Mouse (Mus musculus) embryonic facial prominence, embryonic 14.5 days (tissue): ENCODE results near the gene Apol6. TPM values are rescaled to one million over a fixed set of nuclear protein-coding genes. Genes with fewer than 3 reads are reported as not detected.
A peak's percentile ranks its signal among the peaks of the same experiment; 100 is the strongest.

Experiments
- ATAC-seq: fragments of 200-750 bp; cut with Nextera tagmentation; 2 replicates; pipeline ENCODE4 v1.8.0; 2017; ENCODE audit warnings: low read depth, moderate number of reproducible peaks, moderate TSS enrichment
- DNase-seq: peaks from one replicate; pipeline ENCODE4 v3.0.0-alpha.2; 2015; ENCODE audit warnings: low spot score
- H3K27ac ChIP-seq: fragments of 300-500 bp; sonication (generic); replicated peaks from 2 replicates; pipeline ENCODE4 v1.5.1; 2014; ENCODE audit warnings: low read depth, mild to moderate bottlenecking, low read length, moderate library complexity
- H3K27me3 ChIP-seq: fragments of 300-500 bp; sonication (generic); replicated peaks from 2 replicates; pipeline ENCODE4 v1.6.1; 2014; ENCODE audit warnings: low read length; ENCODE audit not compliant: control insufficient read depth, insufficient read depth
- H3K36me3 ChIP-seq: fragments of 300-500 bp; sonication (generic); 2 replicates; pipeline ENCODE4 v1.6.1; 2014; ENCODE audit warnings: low read length, mixed read lengths; ENCODE audit not compliant: control insufficient read depth, insufficient read depth
- H3K4me1 ChIP-seq: fragments of 300-500 bp; sonication (generic); 2 replicates; pipeline ENCODE4 v1.6.1; 2014; ENCODE audit warnings: antibody characterized with exemption, low read length; ENCODE audit not compliant: control insufficient read depth, insufficient read depth
- H3K4me2 ChIP-seq: fragments of 300-500 bp; sonication (generic); 2 replicates; pipeline ENCODE4 v1.6.1; 2014; ENCODE audit warnings: low read depth, mild to moderate bottlenecking, low read length, moderate library complexity, mixed read lengths
- H3K4me3 ChIP-seq: fragments of 300-500 bp; sonication (generic); 2 replicates; pipeline ENCODE4 v1.5.1; 2014; ENCODE audit warnings: low read depth, mild to moderate bottlenecking, low read length
- H3K9ac ChIP-seq: fragments of 300-500 bp; sonication (generic); 2 replicates; pipeline ENCODE4 v1.6.1; 2014; ENCODE audit warnings: low read depth, mild to moderate bottlenecking, low read length, moderate library complexity, mixed read lengths
- H3K9me3 ChIP-seq: fragments of 300-500 bp; sonication (generic); 2 replicates; pipeline ENCODE4 v1.6.1; 2016; ENCODE audit warnings: low read length; ENCODE audit not compliant: control insufficient read depth
- WGBS: fragments of 180-500 bp; shearing (Covaris S2); extraction: QIAGEN DNeasy Blood & Tissue Kit; methylation state at CpG from one replicate; pipeline ENCODE4 v1.1.7; 2014; 5-methylcytosine and 5-hydroxymethylcytosine counted together
- polyA plus RNA-seq: library from polyadenylated mRNA; unstranded; fragments of >200 nt; fragmentation: Nextera tagmentation; extraction: Ambion mirVana; gene quantifications from 2 replicates; pipeline ENCODE4 v1.2.1, GENCODE M21; 2014

Gene Apol6
- polyA plus RNA-seq, 1 experiment from 2014 or later = 0.21 TPM

DNA sequence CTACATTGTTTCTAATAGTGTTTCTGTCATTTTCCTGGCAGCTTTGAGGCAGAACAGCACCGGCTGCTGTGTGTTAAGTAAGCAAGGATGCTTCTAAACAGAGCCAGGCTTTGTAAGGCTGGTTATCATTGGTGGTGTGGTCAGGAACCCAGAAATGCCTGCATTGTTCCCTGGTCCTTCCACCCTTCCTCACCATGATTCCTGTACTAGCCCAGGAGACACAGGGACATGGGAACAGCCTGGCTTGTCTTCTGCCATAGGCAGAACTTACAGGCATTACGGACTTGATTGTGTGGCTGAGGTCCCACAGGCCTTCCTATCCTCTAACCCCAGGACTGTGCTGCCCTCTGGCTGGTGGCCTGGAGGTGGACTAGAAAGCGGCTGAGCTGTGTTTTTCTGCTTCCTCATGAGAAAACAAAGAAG lies 23.9 kb downstream of the Apol6 start:
- H3K9me3 ChIP-seq = no peaks in the 10 kb centered on the region
- WGBS = 61% methylated on average over 3 of the region's 3 CpGs

GRCm38 (mm10) chr15:77069019-77069418 lies 24.5 kb downstream of the Apol6 start:
- Histone ChIP-seq H3K4me1 (peaks cover 7% of the 10 kb centered on the region; the same call in 1 of the 2 replicates), H3K27me3 (no peaks in the 10 kb centered on the region), H3K9me3 (no peaks in the 10 kb centered on the region), H3K9ac (no peak overlapping the region), H3K27ac (no peak overlapping the region), H3K4me2 (no peak overlapping the region), H3K4me3 (no peak overlapping the region), H3K36me3 (no peaks in the 10 kb centered on the region)
- no peak for ATAC-seq
- no peak for DNase-seq
- WGBS = 76% methylated on average over 3 of the region's 3 CpGs

More for the DNA sequence above, 23.9 kb downstream of the Apol6 start:
- Histone ChIP-seq H3K27me3 (no peaks in the 10 kb centered on the region), H3K36me3 (no peaks in the 10 kb centered on the region), H3K27ac (0 out of 2 replicates have a peak overlapping the region, but pooled peaks have one; percentile 3), H3K4me1 (peaks cover 7% of the 10 kb centered on the region; the same call in 1 of the 2 replicates), H3K9ac (no peak overlapping the region), H3K4me3 (no peak overlapping the region), H3K4me2 (no peak overlapping the region)
- no peak for DNase-seq
- no peak for ATAC-seq

GRCm38 (mm10) chr15:77070745-77071268 lies 26.3 kb downstream of the Apol6 start:
- DNase-seq (no peak), ATAC-seq (no peak)
- WGBS = 88% methylated on average over 10 of the region's 11 CpGs
- no peaks in the 10 kb centered on the region for H3K9me3 ChIP-seq
- H3K4me3 ChIP-seq = no peak overlapping the region
- no peak overlapping the region for H3K4me2 ChIP-seq
- peaks cover 6% of the 10 kb centered on the region; the same call in 1 of the 2 replicates for H3K36me3 ChIP-seq
- H3K9ac ChIP-seq = no peak overlapping the region
- no peaks in the 10 kb centered on the region for H3K27me3 ChIP-seq
- no peak overlapping the region for H3K27ac ChIP-seq
- peaks cover 7% of the 10 kb centered on the region; the same call in 1 of the 2 replicates for H3K4me1 ChIP-seq

- no peak for DNase-seq
- peaks cover 13% of the 10 kb centered on the region for H3K36me3 ChIP-seq
- no peak overlapping the region; the same call in 1 of the 2 replicates for H3K4me2 ChIP-seq
- H3K9ac ChIP-seq = no peak overlapping the region
- ATAC-seq = peak; percentile 34; the same call in 1 of the 2 replicates
- H3K27me3 ChIP-seq = no peaks in the 10 kb centered on the region
- H3K4me1 ChIP-seq = peaks cover 7% of the 10 kb centered on the region; the same call in 1 of the 2 replicates
- WGBS = 15% methylated on average over 10 of the region's 10 CpGs
- no peaks in the 10 kb centered on the region for H3K9me3 ChIP-seq
- no peak overlapping the region for H3K27ac ChIP-seq
- no peak overlapping the region for H3K4me3 ChIP-seq
These were observed 27.0 kb downstream of the Apol6 start for GRCm38 (mm10) chr15:77071501-77071900.

- H3K36me3 ChIP-seq = peaks cover 25% of the 10 kb centered on the region
- WGBS = 70% methylated on average over 4 of the region's 4 CpGs
These were observed 28.1 kb downstream of the Apol6 start for GRCm38 (mm10) chr15:77072556-77073163.

GRCm38 (mm10) chr15:77076523-77076922 lies 32.0 kb downstream of the Apol6 start:
- ATAC-seq = no peak
- Histone ChIP-seq H3K9me3 (no peaks in the 10 kb centered on the region), H3K27me3 (no peaks in the 10 kb centered on the region), H3K27ac (no peak overlapping the region), H3K36me3 (peaks cover 52% of the 10 kb centered on the region), H3K4me2 (no peak overlapping the region), H3K4me1 (peaks cover 19% of the 10 kb centered on the region), H3K9ac (no peak overlapping the region), H3K4me3 (no peak overlapping the region)
- WGBS = 78% methylated on average over 3 of the region's 3 CpGs
- DNase-seq = no peak

More at GRCm38 (mm10) chr15:77072556-77073163, 28.1 kb downstream of the Apol6 start:
- H3K27ac ChIP-seq = no peak overlapping the region
- H3K4me2 ChIP-seq = no peak overlapping the region
- H3K9me3 ChIP-seq = no peaks in the 10 kb centered on the region
- H3K4me1 ChIP-seq = peaks cover 7% of the 10 kb centered on the region; the same call in 1 of the 2 replicates
- H3K4me3 ChIP-seq = no peak overlapping the region
- H3K27me3 ChIP-seq = no peaks in the 10 kb centered on the region
- DNase-seq (no peak), ATAC-seq (no peak)
- H3K9ac ChIP-seq = no peak overlapping the region

DNA sequence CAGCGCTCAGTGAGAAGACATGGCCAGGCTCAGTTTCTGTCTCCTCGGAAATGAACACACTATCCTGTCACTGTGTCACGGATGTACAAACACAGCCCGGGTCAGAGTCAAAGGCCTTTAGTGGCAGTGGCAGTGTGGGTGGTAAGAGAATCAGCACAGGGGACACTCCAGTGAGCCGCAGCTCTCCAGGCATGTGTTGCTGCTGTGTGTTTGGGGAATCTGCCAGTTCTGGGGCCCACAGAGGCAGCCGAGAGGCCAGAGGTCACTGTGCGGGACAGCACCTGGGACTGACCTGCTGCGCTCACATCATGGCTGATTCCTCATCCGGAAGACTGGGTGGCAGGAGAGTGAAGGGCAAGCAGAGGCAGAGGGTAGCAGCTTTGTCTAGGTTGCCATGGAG lies 33.4 kb downstream of the Apol6 start:
- Histone ChIP-seq H3K36me3 (peaks cover 64% of the 10 kb centered on the region), H3K9ac (no peak overlapping the region), H3K4me1 (peaks cover 14% of the 10 kb centered on the region; the same call in 1 of the 2 replicates), H3K27me3 (no peaks in the 10 kb centered on the region), H3K4me3 (no peak overlapping the region), H3K27ac (no peak overlapping the region), H3K9me3 (no peaks in the 10 kb centered on the region), H3K4me2 (no peak overlapping the region)
- 91% methylated on average over 9 of the region's 9 CpGs for WGBS
- ATAC-seq (no peak), DNase-seq (no peak)

- WGBS = 76% methylated on average over 3 of the region's 3 CpGs
- no peaks in the 10 kb centered on the region for H3K9me3 ChIP-seq
- H3K4me1 ChIP-seq = peaks cover 14% of the 10 kb centered on the region; the same call in 1 of the 2 replicates
- H3K4me2 ChIP-seq = no peak overlapping the region
- H3K36me3 ChIP-seq = peaks cover 71% of the 10 kb centered on the region
- H3K9ac ChIP-seq = no peak overlapping the region
- H3K27ac ChIP-seq = no peak overlapping the region
- no peak for DNase-seq
- H3K27me3 ChIP-seq = no peaks in the 10 kb centered on the region
- ATAC-seq = no peak
- no peak overlapping the region for H3K4me3 ChIP-seq
These were observed 34.3 kb downstream of the Apol6 start for GRCm38 (mm10) chr15:77078786-77079185.
